Mouse (Mus musculus) limb, embryonic 11.5 days (tissue): ENCODE data around the gene Ankrd33b. TPM values are rescaled to one million over a fixed set of nuclear protein-coding genes. Genes with fewer than 3 reads are reported as not detected.

Source experiments
- ATAC-seq: fragments of 200-750 bp; cut with Nextera tagmentation; 2 replicates; pipeline ENCODE4 v1.8.0; 2017; ENCODE audit warnings: low read depth; ENCODE audit not compliant: insufficient number of reproducible peaks, low FRiP score, low TSS enrichment
- DNase-seq: peaks from one replicate; pipeline ENCODE4 v3.0.0-alpha.2; 2015; ENCODE audit warnings: low spot score
- H3K27ac ChIP-seq: fragments of 300-500 bp; sonication (generic); replicated peaks from 2 replicates; pipeline ENCODE4 v1.5.1; 2014; ENCODE audit warnings: low read depth, mild to moderate bottlenecking, low read length
- H3K27me3 ChIP-seq: fragments of 300-500 bp; sonication (generic); 2 replicates; pipeline ENCODE4 v1.6.1; 2014; ENCODE audit warnings: mild to moderate bottlenecking, low read length, mixed read lengths; ENCODE audit not compliant: control insufficient read depth, insufficient read depth
- H3K36me3 ChIP-seq: fragments of 300-500 bp; sonication (generic); 2 replicates; pipeline ENCODE4 v1.6.1; 2014; ENCODE audit warnings: mild to moderate bottlenecking, low read length, moderate library complexity, mixed read lengths; ENCODE audit not compliant: control insufficient read depth, insufficient read depth
- H3K4me1 ChIP-seq: fragments of 300-500 bp; sonication (generic); 2 replicates; pipeline ENCODE4 v1.6.1; 2014; ENCODE audit warnings: low read length, mixed read lengths; ENCODE audit not compliant: control insufficient read depth, insufficient read depth
- H3K4me2 ChIP-seq: fragments of 300-500 bp; sonication (generic); 2 replicates; pipeline ENCODE4 v1.6.1; 2014; ENCODE audit warnings: low read depth, mild to moderate bottlenecking, moderate library complexity; ENCODE audit not compliant: severe bottlenecking
- H3K4me3 ChIP-seq: fragments of 300-500 bp; sonication (generic); 2 replicates; pipeline ENCODE4 v1.5.1; 2014; ENCODE audit warnings: low read depth, low read length
- H3K9ac ChIP-seq: fragments of 300-500 bp; sonication (generic); 2 replicates; pipeline ENCODE4 v1.6.1; 2014; ENCODE audit warnings: mild to moderate bottlenecking, low read length
- H3K9me3 ChIP-seq: fragments of 300-500 bp; sonication (generic); 2 replicates; pipeline ENCODE4 v1.6.1; 2016; ENCODE audit warnings: low read length; ENCODE audit not compliant: control insufficient read depth
- WGBS: fragments of 180-500 bp; shearing (Covaris S2); extraction: QIAGEN DNeasy Blood & Tissue Kit; methylation state at CpG from one replicate; pipeline ENCODE4 v1.1.7; 2014; 5-methylcytosine and 5-hydroxymethylcytosine counted together
- polyA plus RNA-seq: library from polyadenylated mRNA; unstranded; fragments of >200 nt; fragmentation: Nextera tagmentation; extraction: Ambion mirVana; gene quantifications from 2 replicates; pipeline ENCODE4 v1.2.1, GENCODE M21; 2014

The Ankrd33b gene
- 0.36 and 0.40 TPM in 2 replicates for polyA plus RNA-seq

DNA sequence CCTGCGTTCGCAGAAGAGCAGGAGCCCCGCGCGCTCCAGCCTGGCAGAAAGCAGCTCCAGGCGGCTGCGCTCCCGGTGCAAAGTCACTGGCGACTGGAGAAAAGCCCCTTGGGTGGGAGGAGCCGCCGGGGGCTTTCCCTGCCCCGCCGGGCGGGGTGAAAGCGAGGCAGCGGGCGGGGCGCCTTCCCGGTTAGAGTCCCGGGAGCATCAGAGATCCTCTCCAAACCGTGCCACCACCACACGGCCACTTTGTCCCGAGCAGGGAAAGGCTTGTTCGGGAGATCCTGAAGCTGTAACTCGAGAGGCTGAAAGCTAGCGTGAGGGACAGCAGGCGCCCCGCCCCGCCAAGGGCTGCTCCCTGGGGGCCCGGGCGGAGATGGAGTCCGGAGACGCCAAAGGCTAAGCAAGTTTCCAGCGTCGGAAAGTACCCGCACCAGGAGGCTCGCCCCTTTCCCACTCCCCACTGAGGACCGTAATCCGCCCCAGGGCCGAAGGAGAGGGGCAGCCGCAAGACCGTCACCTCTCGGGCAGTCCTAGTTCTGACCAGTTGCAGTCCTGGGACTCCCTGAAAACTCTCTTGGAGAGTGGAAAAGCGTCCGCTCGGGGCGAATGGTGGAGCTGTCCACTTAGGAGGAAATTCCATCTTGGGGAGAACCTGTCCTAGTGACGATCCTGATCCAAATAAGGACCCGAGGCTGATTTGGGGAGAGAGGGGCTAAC lies at the start of gene Ankrd33b:
TSS of gene Ankrd33b (minus strand) at position 246 of the 720 bp plus-strand sequence.
- H3K27ac ChIP-seq = no peak within 1 kb of the TSS
- WGBS = 0% methylated on average over 47 of the region's 49 CpGs
- peaks cover 47% of the 10 kb centered on the region for H3K27me3 ChIP-seq
- DNase-seq = peak; percentile 70
- no peak for ATAC-seq
- peak within 1 kb of the TSS; percentile 100 for H3K4me2 ChIP-seq
- peaks cover 24% of the 10 kb centered on the region; the same call in 1 of the 2 replicates for H3K4me1 ChIP-seq
- peak within 1 kb of the TSS; percentile 50 for H3K9ac ChIP-seq
- H3K4me3 ChIP-seq = peak within 1 kb of the TSS; percentile 55
- H3K9me3 ChIP-seq = no peaks in the 10 kb centered on the region
- no peaks in the 10 kb centered on the region for H3K36me3 ChIP-seq

- Histone ChIP-seq H3K9ac (no peak overlapping the region), H3K4me3 (no peak overlapping the region), H3K4me2 (no peak overlapping the region), H3K27me3 (no peaks in the 10 kb centered on the region), H3K4me1 (peaks cover 3% of the 10 kb centered on the region; the same call in 1 of the 2 replicates), H3K36me3 (no peaks in the 10 kb centered on the region), H3K27ac (no peak overlapping the region), H3K9me3 (no peaks in the 10 kb centered on the region)
- no peak for DNase-seq
- ATAC-seq = no peak
- WGBS = 70% methylated on average over 4 of the region's 4 CpGs
These were observed 47.7 kb upstream of the Ankrd33b start for GRCm38 (mm10) chr15:31415181-31415580.

GRCm38 (mm10) chr15:31414179-31414898 lies 46.8 kb upstream of the Ankrd33b start:
- Histone ChIP-seq H3K27ac (no peak overlapping the region), H3K9ac (no peak overlapping the region), H3K4me1 (peaks cover 3% of the 10 kb centered on the region; the same call in 1 of the 2 replicates), H3K4me2 (no peak overlapping the region), H3K9me3 (no peaks in the 10 kb centered on the region), H3K27me3 (no peaks in the 10 kb centered on the region), H3K4me3 (no peak overlapping the region), H3K36me3 (no peaks in the 10 kb centered on the region)
- 63% methylated on average over 6 of the region's 6 CpGs for WGBS
- ATAC-seq (no peak), DNase-seq (no peak)

- Histone ChIP-seq H3K9ac (no peak overlapping the region), H3K4me3 (no peak overlapping the region), H3K4me2 (no peak overlapping the region), H3K27ac (no peak overlapping the region), H3K4me1 (peaks cover 3% of the 10 kb centered on the region; the same call in 1 of the 2 replicates), H3K9me3 (no peaks in the 10 kb centered on the region), H3K36me3 (no peaks in the 10 kb centered on the region), H3K27me3 (no peaks in the 10 kb centered on the region)
- WGBS = 93% methylated on average over 6 of the region's 6 CpGs
- no peak for ATAC-seq
- no peak for DNase-seq
These were observed 46.1 kb upstream of the Ankrd33b start for GRCm38 (mm10) chr15:31413662-31414061.

DNA sequence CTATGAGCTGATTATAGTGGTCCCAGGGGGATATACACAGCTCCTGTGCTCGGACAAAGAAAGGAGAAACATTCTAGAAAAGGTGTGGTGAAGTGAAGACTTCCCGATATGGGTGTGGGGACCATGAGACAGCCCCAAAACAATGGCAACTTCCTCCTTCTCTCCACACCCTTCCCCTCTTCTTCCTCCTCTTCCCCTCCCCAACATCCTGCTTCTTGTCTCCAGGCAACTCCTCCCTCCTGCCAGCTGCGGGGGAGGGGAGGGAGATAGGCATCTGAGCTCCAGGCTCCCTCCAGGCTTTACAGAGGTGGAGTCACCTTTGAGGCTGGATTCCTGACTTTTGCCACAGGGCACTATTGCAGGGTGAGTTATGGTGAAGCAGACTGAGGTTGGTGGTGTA lies 45.4 kb upstream of the Ankrd33b start:
- ATAC-seq = no peak
- Histone ChIP-seq H3K9ac (no peak overlapping the region), H3K27ac (no peak overlapping the region), H3K9me3 (no peaks in the 10 kb centered on the region), H3K4me1 (no peaks in the 10 kb centered on the region; the same call in 1 of the 2 replicates), H3K4me3 (no peak overlapping the region), H3K27me3 (no peaks in the 10 kb centered on the region), H3K4me2 (no peak overlapping the region), H3K36me3 (no peaks in the 10 kb centered on the region)
- WGBS = 71% methylated on average over 2 of the region's 3 CpGs
- peak; percentile 26 for DNase-seq

DNA sequence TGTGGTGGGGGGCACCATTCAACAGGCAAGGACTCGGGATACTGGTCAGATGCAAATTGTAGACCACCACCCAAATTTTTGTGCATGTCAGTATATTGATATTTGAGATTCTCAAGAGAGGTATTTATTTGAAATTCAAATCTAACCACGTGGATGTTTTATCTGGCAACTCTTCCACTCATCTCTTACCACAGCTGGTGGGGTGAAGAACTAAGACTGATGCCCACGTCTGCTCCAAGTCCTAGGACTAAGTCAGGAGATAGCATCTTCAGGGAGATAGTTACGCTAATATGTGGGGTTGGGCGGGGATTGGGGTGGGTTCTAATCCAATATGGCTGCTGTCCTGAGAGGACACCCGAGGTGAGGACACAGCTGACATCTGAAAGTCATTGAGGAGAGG lies 44.9 kb upstream of the Ankrd33b start:
- H3K9me3 ChIP-seq = no peaks in the 10 kb centered on the region
- 81% methylated on average over 6 of the region's 6 CpGs for WGBS

DNA sequence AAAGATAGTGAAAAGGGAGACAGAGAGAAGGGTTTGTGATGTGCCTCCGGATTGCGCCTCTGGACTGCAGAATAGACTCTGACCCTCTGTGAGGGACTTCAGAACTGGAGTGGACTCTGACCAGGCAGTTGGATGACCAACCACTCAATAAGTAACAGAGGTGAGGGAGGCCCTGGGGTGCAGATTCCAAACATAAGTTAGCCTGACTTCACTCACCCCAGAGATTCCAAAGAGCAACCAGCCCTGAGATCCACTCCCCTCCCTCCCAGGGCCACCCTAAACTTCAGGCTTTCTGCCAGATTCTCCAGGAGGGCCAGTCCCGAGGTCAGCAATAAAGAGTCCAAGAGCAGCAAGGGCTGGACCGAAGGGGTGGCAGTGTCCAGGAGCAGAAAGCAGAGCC lies 40.0 kb upstream of the Ankrd33b start:
- Histone ChIP-seq H3K4me1 (no peaks in the 10 kb centered on the region), H3K27me3 (no peaks in the 10 kb centered on the region), H3K4me3 (no peak overlapping the region), H3K9me3 (no peaks in the 10 kb centered on the region), H3K9ac (no peak overlapping the region), H3K27ac (no peak overlapping the region), H3K4me2 (no peak overlapping the region), H3K36me3 (no peaks in the 10 kb centered on the region)
- no peak for ATAC-seq
- 79% methylated on average over 4 of the region's 4 CpGs for WGBS
- DNase-seq = no peak

More for the DNA sequence above, 44.9 kb upstream of the Ankrd33b start:
- DNase-seq = no peak
- Histone ChIP-seq H3K36me3 (no peaks in the 10 kb centered on the region), H3K4me2 (no peak overlapping the region), H3K27ac (no peak overlapping the region), H3K27me3 (no peaks in the 10 kb centered on the region), H3K4me1 (no peaks in the 10 kb centered on the region; the same call in 1 of the 2 replicates), H3K4me3 (no peak overlapping the region), H3K9ac (no peak overlapping the region)
- ATAC-seq = no peak

GRCm38 (mm10) chr15:31406881-31407280 lies 39.4 kb upstream of the Ankrd33b start:
- Histone ChIP-seq H3K36me3 (no peaks in the 10 kb centered on the region), H3K9me3 (no peaks in the 10 kb centered on the region), H3K27me3 (no peaks in the 10 kb centered on the region), H3K9ac (no peak overlapping the region), H3K4me1 (no peaks in the 10 kb centered on the region), H3K4me3 (no peak overlapping the region), H3K27ac (no peak overlapping the region), H3K4me2 (no peak overlapping the region)
- WGBS = 88% methylated on average over 5 of the region's 5 CpGs
- DNase-seq (no peak), ATAC-seq (no peak)
